Mouse (Mus musculus): ENCODE results near the gene Mxra7.

- TF ChIP-seq CTCF (conservative IDR thresholded peaks at IDR 0.05; ENCODE audit: low read length) (no peak), POU5F1 (IDR thresholded peaks at IDR 0.05; ENCODE audit: borderline replicate concordance, low read length) (no peak), NANOG (IDR thresholded peaks at IDR 0.05; ENCODE audit: borderline replicate concordance, low read length) (no peak)
Observed at GRCm38 (mm10) chr11:116864444-116864843, 36.6 kb upstream of the Mxra7 start.
